Mouse (Mus musculus) cortical plate, adult 2 months (tissue): ENCODE data around the gene Taf15. TPM values are rescaled to one million over a fixed set of nuclear protein-coding genes. Genes with fewer than 3 reads are reported as not detected.
A peak's percentile ranks its signal among the peaks of the same experiment; 100 is the strongest.

Experiments
- H3K27ac ChIP-seq: fragments of 200-500 bp; 2 replicates; pipeline ENCODE4 v1.5.1; 2012; ENCODE audit warnings: low read length, control low read depth, inconsistent platforms; ENCODE audit not compliant: insufficient read depth
- H3K4me1 ChIP-seq: fragments of 200-500 bp; 2 replicates; pipeline ENCODE4 v1.6.1; 2011; ENCODE audit warnings: low read length; ENCODE audit not compliant: control insufficient read depth, insufficient read depth
- H3K4me3 ChIP-seq: fragments of 200-500 bp; 2 replicates; pipeline ENCODE4 v1.5.1; 2011; ENCODE audit warnings: mild to moderate bottlenecking, low read length, control low read depth; ENCODE audit not compliant: insufficient read depth
- CTCF ChIP-seq: fragments of 200-500 bp; IDR thresholded peaks from 2 replicates; pipeline ENCODE4 v1.5.1; 2011; ENCODE audit warnings: mild to moderate bottlenecking, control low read depth, low read length; ENCODE audit not compliant: insufficient read depth; ENCODE audit errors: extremely low read depth
- POLR2A ChIP-seq: fragments of 200-500 bp; IDR thresholded peaks from 2 replicates; pipeline ENCODE4 v1.6.1; 2011; ENCODE audit warnings: mild to moderate bottlenecking, low read length, control low read depth; ENCODE audit not compliant: insufficient read depth; ENCODE audit errors: extremely low read depth
- polyA plus RNA-seq: library from polyadenylated mRNA; depleted of rRNA; stranded (reverse); fragments of >200 nt; gene quantifications from 2 replicates; pipeline ENCODE4 v1.2.3, GENCODE M21; 2012

Taf15 gene
- polyA plus RNA-seq, 1 experiment = 43.0 TPM

GRCm38 (mm10) chr11:83491488-83491887, 18.6 kb downstream of the Taf15 start:
- Histone ChIP-seq H3K27ac (no peak overlapping the region), H3K4me1 (no peaks in the 10 kb centered on the region), H3K4me3 (no peak overlapping the region)
- TF ChIP-seq POLR2A (no peak), CTCF (peak; percentile 18; the same call in 1 of the 2 replicates)

- Histone ChIP-seq H3K4me3 (no peak overlapping the region), H3K4me1 (no peaks in the 10 kb centered on the region; the same call in 1 of the 2 replicates), H3K27ac (no peak overlapping the region)
- no peak for TF ChIP-seq POLR2A
- TF ChIP-seq CTCF = no peak
These were observed 22.7 kb downstream of the Taf15 start for GRCm38 (mm10) chr11:83495571-83495970.

GRCm38 (mm10) chr11:83504308-83504707, 31.4 kb downstream of the Taf15 start:
- Histone ChIP-seq H3K4me1 (no peaks in the 10 kb centered on the region; the same call in 1 of the 2 replicates), H3K4me3 (no peak overlapping the region), H3K27ac (no peak overlapping the region)
- TF ChIP-seq CTCF (no peak), POLR2A (no peak)

- Histone ChIP-seq H3K4me1 (no peaks in the 10 kb centered on the region), H3K4me3 (no peak overlapping the region), H3K27ac (no peak overlapping the region)
- TF ChIP-seq CTCF = no peak
- TF ChIP-seq POLR2A = no peak
These were observed 36.6 kb downstream of the Taf15 start for GRCm38 (mm10) chr11:83509521-83509920.

GRCm38 (mm10) chr11:83517153-83517552, 44.3 kb downstream of the Taf15 start:
- TF ChIP-seq POLR2A = no peak
- no peak for TF ChIP-seq CTCF
- H3K4me3 ChIP-seq = no peak overlapping the region

GRCm38 (mm10) chr11:83518371-83518770, 45.5 kb downstream of the Taf15 start:
- no peak overlapping the region for H3K27ac ChIP-seq
- no peaks in the 10 kb centered on the region for H3K4me1 ChIP-seq
- no peak for TF ChIP-seq CTCF
- TF ChIP-seq POLR2A = no peak
- no peak overlapping the region for H3K4me3 ChIP-seq

More at GRCm38 (mm10) chr11:83517153-83517552, 44.3 kb downstream of the Taf15 start:
- Histone ChIP-seq H3K4me1 (no peaks in the 10 kb centered on the region), H3K27ac (no peak overlapping the region)

GRCm38 (mm10) chr11:83522075-83522474, 49.2 kb downstream of the Taf15 start, which contains the start of gene Heatr9:
Gene Heatr9 (minus strand): TSS chr11:83522175.
- no peak within 1 kb of the TSS for H3K4me3 ChIP-seq
- H3K4me1 ChIP-seq = no peaks in the 10 kb centered on the region
- no peak for TF ChIP-seq POLR2A
- TF ChIP-seq CTCF = no peak
- no peak within 1 kb of the TSS for H3K27ac ChIP-seq

- no peaks in the 10 kb centered on the region; the same call in 1 of the 2 replicates for H3K4me1 ChIP-seq
- TF ChIP-seq POLR2A = no peak
- no peak for TF ChIP-seq CTCF
- no peak overlapping the region for H3K27ac ChIP-seq
- no peak overlapping the region for H3K4me3 ChIP-seq
These were observed 56.1 kb downstream of the Taf15 start for GRCm38 (mm10) chr11:83529024-83529423.

GRCm38 (mm10) chr11:83530360-83530759, 57.5 kb downstream of the Taf15 start, which contains the start of gene Ccl5:
Gene Ccl5 (minus strand): TSS chr11:83530518.
- no peak within 1 kb of the TSS for H3K27ac ChIP-seq
- no peaks in the 10 kb centered on the region; the same call in 1 of the 2 replicates for H3K4me1 ChIP-seq
- H3K4me3 ChIP-seq = no peak within 1 kb of the TSS
- no peak for TF ChIP-seq CTCF
- no peak for TF ChIP-seq POLR2A

- no peak overlapping the region for H3K4me3 ChIP-seq
- no peak for TF ChIP-seq POLR2A
- TF ChIP-seq CTCF = no peak
- H3K27ac ChIP-seq = no peak overlapping the region
- no peaks in the 10 kb centered on the region for H3K4me1 ChIP-seq
These were observed 60.3 kb downstream of the Taf15 start for GRCm38 (mm10) chr11:83533192-83533591.
